Mouse (Mus musculus) G1E (cell line): ENCODE data around the gene Stk4.

ENCODE experiments used
- CTCF ChIP-seq: IDR thresholded peaks from 2 replicates; pipeline ENCODE4 v1.5.1; 2012; ENCODE audit warnings: low read depth, low read length, inconsistent platforms, mixed read lengths
- POLR2AphosphoS5 ChIP-seq: IDR thresholded peaks from 2 replicates; pipeline ENCODE4 v1.6.1; 2012; ENCODE audit warnings: low read depth, low read length, inconsistent platforms; ENCODE audit not compliant: insufficient replicate concordance

DNA sequence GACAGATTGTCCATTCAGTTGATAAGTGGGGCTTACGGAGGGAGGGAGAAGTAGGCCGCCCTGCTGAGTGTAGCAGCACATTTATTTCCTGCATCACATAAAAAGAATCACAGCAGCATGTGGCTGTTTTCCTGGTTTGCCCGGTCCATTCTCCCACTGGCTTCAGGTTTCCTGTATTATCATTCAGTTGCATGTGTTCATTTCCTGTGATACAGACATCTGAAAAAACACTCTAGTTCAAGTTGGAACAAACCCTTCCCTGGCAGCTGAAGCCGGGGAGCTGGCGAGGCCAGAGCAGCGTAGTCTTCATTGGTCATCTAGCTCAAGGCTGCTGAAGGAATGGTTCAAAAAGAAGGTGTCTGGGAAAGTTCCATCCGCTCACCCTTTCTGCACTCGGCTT lies 41.4 kb downstream of the Stk4 start:
- TF ChIP-seq CTCF = no peak
- no peak for TF ChIP-seq POLR2AphosphoS5
